Mouse (Mus musculus) heart, postnatal 25 days (tissue): ENCODE data around the gene Sumf1. TPM values are rescaled to one million over a fixed set of nuclear protein-coding genes. Genes with fewer than 3 reads are reported as not detected.
A peak's percentile ranks its signal among the peaks of the same experiment; 100 is the strongest.

Source experiments
- DNase-seq: peaks from one replicate; pipeline ENCODE4 v3.0.0; 2022; ENCODE audit warnings: low spot score
- intact Hi-C: fragments of 180-260 bp; cut with DNase I; formaldehyde crosslinking; loops from one replicate; pipeline ENCODE4 v1.15.1; 2025
- total RNA-seq, 2 experiments: library from RNA; stranded (reverse); gene quantifications; 2 replicates each; pipeline ENCODE4 v1.2.3; 2021

Sumf1 gene
- total RNA-seq: 10 to 100 TPM; 11.2 to 12.4 TPM

GRCm38 (mm10) chr6:108184847-108185684, at the start of gene Sumf1:
TSS of gene Sumf1 (minus strand) at chr6:108185582.
- intact Hi-C loops: loop anchor here (2.0 to 5.0 kb wide), 2 partner anchors 28 to 162 kb away; partner anchors contain the start of gene Itpr1

DNA sequence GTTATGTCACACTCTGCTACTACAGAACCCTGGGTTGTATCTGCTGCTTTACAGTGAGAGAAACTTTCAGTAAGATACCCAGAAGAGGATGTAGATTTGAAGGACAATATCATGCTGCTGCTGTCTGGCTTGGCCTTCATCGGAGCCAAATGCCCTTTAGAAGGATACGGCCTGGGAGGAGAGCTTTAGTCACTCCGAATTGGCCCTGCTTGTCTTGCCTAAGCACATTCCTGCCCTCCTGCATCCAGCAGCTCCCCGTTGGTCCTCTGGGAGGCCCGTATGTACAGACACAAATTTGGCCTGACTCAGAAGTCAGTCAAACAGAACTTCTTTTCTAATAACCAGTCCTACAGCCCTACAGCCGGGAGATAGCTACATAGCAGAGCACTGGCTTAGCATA, 49.2 kb upstream of the Sumf1 start:
- intact Hi-C loops: loop anchor here (5.0 to 10.0 kb wide), 3 partner anchors 93 to 430 kb away; partner anchors contain the start of gene Bhlhe40
- no peak for DNase-seq

More at GRCm38 (mm10) chr6:108184847-108185684, at the start of gene Sumf1:
- DNase-seq: peak; percentile 61

DNA sequence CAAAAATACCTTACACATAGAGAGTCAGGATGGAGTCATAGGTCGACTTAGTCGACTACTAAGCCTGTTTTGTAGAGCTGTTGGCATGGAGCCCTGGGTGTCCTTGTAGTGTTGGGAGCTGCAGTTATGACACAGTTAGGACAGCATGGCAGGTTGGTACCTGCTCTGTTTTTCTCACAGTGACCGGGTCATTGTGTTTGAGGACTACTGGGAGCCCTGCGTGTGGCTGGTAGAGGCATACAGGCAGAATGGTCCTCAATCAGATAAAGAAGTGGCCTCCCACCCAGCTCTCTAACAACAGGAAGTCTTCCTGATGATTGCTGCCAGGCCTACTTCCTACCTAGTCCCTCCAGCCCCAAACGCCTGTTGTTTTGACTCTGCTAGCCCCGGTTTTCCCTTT, 47.7 kb upstream of the Sumf1 start:
- intact Hi-C loops: loop anchor here (5.0 to 10.0 kb wide), 3 partner anchors 94 to 432 kb away; partner anchors contain the start of gene Bhlhe40
- peak; percentile 19 for DNase-seq

- DNase-seq: no peak
- intact Hi-C loops: loop anchor here (5.0 to 10.0 kb wide), 3 partner anchors 95 to 433 kb away; partner anchors contain the start of gene Bhlhe40
Observed at GRCm38 (mm10) chr6:108231892-108232710, 46.7 kb upstream of the Sumf1 start.

DNA sequence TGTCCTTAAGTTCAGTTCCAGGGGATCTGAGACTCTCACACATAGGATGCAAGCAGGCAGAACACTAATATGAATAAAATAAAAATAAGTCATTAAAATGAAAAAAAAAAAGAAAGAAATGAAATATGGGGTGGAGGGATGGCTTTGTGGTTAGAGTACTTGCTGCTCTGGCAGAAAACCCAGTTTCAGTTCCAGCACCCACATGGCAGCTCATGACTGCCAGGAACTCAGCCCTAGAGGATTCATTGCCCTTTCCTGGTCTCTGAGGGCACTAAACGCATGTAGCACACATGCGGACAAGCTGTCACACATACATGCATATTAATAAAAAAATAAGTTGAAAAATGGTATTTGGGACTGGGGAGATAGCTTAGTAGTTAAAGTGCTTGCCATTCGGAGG, 45.2 kb upstream of the Sumf1 start:
- intact Hi-C loops: loop anchor here (5.0 to 10.0 kb wide), 3 partner anchors 97 to 434 kb away; partner anchors contain the start of gene Bhlhe40
- no peak for DNase-seq

DNA sequence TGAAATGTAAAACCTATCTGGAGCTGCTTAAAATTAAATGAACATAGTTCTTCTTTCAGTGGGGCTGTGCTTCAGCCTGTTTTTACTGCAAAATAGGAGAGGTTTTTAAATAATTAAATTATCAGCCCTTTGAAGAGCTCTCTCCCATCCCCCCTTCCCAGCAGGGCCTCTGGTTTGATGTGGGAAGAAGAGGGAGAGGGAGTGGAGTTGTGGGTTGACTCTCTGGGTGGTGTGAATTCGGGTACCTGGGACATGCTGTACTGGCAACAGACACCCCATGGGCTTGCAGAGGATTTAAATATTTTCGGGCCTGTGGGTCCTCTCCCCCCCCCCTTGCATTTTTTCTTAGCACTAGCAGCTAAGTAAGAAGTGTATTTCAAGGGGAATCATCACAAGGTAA, 43.2 kb upstream of the Sumf1 start:
- intact Hi-C loops: no loop called here
- no peak for DNase-seq

- intact Hi-C loops: no loop called here
- no peak for DNase-seq
Observed at GRCm38 (mm10) chr6:108228048-108228447, 42.7 kb upstream of the Sumf1 start.

- DNase-seq: no peak
- intact Hi-C loops: no loop called here
Observed at GRCm38 (mm10) chr6:108227461-108227860, 42.1 kb upstream of the Sumf1 start.

DNA sequence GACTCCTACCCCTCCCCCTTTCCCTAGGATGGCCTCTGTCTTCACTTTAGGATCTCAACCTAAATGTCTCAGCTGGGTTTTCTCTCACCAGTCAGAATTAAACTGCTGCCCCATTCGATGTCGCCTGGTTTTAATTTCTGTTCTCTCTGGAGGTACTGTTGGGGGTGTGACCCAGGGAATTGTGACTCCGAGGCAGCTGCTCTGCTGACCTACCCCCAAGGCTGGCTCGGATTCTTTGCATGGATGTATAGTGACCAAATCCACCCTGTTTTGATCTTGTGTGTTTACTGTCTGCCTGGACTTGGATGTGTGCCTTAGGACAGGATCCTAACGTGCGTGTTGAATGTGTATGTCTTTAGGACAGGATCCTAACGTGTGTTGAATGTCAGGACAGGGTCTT, 40.8 kb upstream of the Sumf1 start:
- DNase-seq: no peak
- intact Hi-C loops: no loop called here

DNA sequence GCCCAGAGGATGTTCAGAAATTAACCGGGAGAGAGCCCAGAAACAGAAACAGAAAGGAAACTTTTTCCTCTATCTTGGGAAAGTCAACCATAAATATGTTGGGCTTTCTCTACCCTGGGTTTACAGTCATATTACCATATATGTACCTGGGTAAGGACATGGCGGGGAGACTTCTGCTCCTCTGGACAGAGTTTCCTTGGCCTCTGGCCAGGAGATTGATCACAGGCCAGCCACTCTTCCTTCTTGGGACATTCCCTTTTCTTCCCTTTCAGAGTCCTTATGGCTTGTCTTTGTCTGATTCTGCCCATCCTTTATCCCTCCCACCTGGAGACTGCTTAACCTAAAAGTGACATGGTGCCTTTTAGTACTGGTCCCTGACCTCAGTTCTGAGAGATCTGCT, 39.6 kb upstream of the Sumf1 start:
- intact Hi-C loops: no loop called here

DNA sequence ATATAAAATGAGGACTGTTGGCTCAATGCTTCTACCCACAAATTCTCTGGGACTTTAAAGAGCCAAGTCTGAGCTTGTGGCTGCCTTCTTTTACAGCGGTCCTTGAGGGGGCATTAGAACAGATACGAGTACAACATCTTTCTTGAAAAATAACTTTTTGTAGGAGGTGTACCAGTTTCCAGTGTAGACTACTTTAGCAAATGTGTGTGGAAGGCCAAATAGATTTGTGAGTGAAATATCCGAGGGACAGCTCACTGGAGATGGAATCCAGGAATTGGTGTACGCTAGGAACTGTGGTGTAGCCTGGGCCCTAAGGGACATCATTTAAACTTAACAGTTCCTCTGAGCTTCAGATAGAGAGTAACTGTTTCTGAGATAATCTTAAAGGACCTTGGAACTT, 39.0 kb upstream of the Sumf1 start:
- intact Hi-C loops: no loop called here
- no peak for DNase-seq

More for the DNA sequence above, 39.6 kb upstream of the Sumf1 start:
- DNase-seq: no peak

DNA sequence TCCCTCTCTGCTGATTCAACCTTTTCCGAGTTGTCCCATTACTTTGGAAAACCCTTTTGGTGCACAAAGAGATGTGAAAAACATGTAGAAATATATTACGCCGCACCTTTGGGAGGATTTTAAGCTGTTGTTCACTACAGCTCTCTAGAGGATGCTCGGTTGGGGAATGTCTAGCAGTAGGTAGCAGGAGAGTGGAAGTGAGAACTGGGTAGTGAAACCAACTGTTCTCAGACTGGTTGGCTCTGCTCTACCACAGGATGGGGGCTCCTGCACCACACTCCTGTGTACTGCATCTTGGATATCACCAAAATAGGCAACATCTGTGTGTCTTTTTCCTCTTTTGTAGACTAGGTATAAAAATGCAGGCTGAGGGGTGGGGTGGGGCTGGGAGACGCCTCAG, 37.5 kb upstream of the Sumf1 start:
- DNase-seq: no peak
- intact Hi-C loops: loop anchor here (1.0 kb wide), 1 partner anchor 124 kb away; no protein-coding TSS in a partner anchor

DNA sequence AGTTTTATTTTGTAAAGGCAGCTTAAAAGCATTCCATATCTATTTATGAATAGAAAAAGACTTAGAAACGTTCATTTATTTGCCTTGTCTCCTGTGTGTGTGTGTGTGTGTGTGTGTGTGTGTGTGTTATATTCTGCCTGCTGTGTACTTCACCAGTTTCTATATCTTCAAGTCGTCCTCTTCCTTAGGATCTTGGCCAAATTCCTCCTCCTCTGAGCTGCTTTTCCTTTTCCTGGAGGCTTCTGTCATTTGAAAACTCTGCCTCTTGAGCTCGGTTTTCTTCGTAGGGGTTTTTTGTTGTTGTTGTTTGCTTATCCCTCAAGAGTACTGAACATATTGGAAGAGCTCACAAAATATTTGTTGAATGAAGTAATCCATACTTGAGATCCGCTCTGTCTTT, 37.1 kb upstream of the Sumf1 start:
- no peak for DNase-seq
- intact Hi-C loops: loop anchor here (1.0 kb wide), 1 partner anchor 125 kb away; no protein-coding TSS in a partner anchor

GRCm38 (mm10) chr6:108217987-108218386, 32.6 kb upstream of the Sumf1 start:
- no peak for DNase-seq
- intact Hi-C loops: loop anchor here (5.0 kb wide), 1 partner anchor 116 kb away; no protein-coding TSS in a partner anchor

- no peak for DNase-seq
- intact Hi-C loops: loop anchor here (5.0 kb wide), 1 partner anchor 115 kb away; no protein-coding TSS in a partner anchor
Observed at GRCm38 (mm10) chr6:108216832-108217231, 31.4 kb upstream of the Sumf1 start.

GRCm38 (mm10) chr6:108216091-108216490, 30.7 kb upstream of the Sumf1 start:
- intact Hi-C loops: loop anchor here (5.0 kb wide), 1 partner anchor 114 kb away; no protein-coding TSS in a partner anchor
- no peak for DNase-seq

GRCm38 (mm10) chr6:108214294-108214925, 29.0 kb upstream of the Sumf1 start:
- intact Hi-C loops: no loop called here
- DNase-seq: no peak

DNA sequence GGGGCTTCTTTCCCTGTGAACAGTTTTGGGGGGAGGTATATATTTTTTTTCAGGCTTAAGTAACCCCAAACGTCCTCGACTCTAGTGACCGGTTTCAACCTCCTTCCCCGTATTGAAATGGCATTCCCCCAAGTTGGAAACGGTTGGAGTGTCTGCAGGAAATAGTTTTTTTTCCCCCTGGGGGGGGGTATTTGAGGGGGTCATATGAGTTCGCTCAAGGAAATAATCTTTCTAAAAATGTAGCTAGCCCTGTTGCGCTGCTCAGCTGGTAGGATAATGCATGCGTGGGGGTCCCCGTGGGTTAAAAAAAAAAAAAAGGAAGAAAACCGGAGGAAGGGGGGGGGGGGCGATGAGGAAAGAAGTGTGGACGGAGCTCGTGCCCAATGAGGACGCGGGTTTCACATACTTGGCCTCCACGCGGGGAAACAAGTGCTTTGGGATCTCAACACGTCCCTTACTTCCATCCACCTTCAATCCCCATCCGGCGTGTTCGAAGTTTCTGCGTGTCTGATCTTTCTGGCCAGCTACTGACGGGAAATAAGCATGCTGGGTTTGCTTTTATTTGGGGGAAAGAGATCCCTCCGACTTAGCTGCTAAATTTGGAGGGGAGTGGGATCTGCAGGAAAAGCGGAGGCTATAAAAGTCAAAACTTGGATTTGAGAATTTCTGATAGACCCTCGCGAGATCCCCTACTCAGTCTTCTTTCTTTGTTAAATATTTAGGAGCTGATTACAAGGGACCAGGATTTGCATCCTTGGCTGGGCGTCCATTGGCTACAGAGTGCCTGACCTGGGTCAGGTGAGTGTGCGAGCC, 28.3 kb upstream of the Sumf1 start:
- peak; percentile 25 for DNase-seq

GRCm38 (mm10) chr6:108212881-108213295, 27.5 kb upstream of the Sumf1 start, which contains the start of gene Itpr1:
TSS of gene Itpr1 (plus strand) at chr6:108213096.
- peak; percentile 97 for DNase-seq

More for the DNA sequence above, 28.3 kb upstream of the Sumf1 start:
- intact Hi-C loops: loop anchor here (2.0 kb wide), 3 partner anchors 29 to 113 kb away; partner anchors contain the start of gene Sumf1

More at GRCm38 (mm10) chr6:108212881-108213295, 27.5 kb upstream of the Sumf1 start, which contains the start of gene Itpr1:
- intact Hi-C loops: loop anchor here (2.0 kb wide), 3 partner anchors 28 to 114 kb away; partner anchors contain the start of gene Sumf1
